Mouse (Mus musculus) embryo, embryonic 9.5 days (tissue): ENCODE data around the gene St3gal3.
A peak's percentile ranks its signal among the peaks of the same experiment; 100 is the strongest.

Experiments used
- DNase-seq: peaks from one replicate; pipeline ENCODE4 v3.0.0-alpha.2; 2017; ENCODE audit errors: extremely low spot score

The St3gal3 gene

GRCm38 (mm10) chr4:117895339-117895738, 239.4 kb downstream of the St3gal3 start:
- no peak for DNase-seq

- no peak for DNase-seq
Measured at GRCm38 (mm10) chr4:117894601-117895000, 240.1 kb downstream of the St3gal3 start.

GRCm38 (mm10) chr4:117893376-117893775, 241.3 kb downstream of the St3gal3 start:
- peak; percentile 43 for DNase-seq

- peak; percentile 82 for DNase-seq
Measured at GRCm38 (mm10) chr4:117891738-117892161, 243.0 kb downstream of the St3gal3 start, which contains the start of gene Dph2. Gene Dph2 (minus strand): TSS chr4:117892032.

GRCm38 (mm10) chr4:117890750-117891149, 244.0 kb downstream of the St3gal3 start:
- DNase-seq = no peak

GRCm38 (mm10) chr4:117890031-117890430, 244.7 kb downstream of the St3gal3 start:
- no peak for DNase-seq

GRCm38 (mm10) chr4:117889471-117889870, 245.2 kb downstream of the St3gal3 start:
- DNase-seq = no peak

GRCm38 (mm10) chr4:117887920-117888319, 246.8 kb downstream of the St3gal3 start:
- DNase-seq = no peak

- DNase-seq = peak; percentile 89
Measured at GRCm38 (mm10) chr4:117887133-117887532, 247.6 kb downstream of the St3gal3 start, which contains the start of gene Atp6v0b. Gene Atp6v0b (minus strand): TSS chr4:117887333.

- no peak for DNase-seq
Measured at GRCm38 (mm10) chr4:117886644-117887043, 248.1 kb downstream of the St3gal3 start.

GRCm38 (mm10) chr4:117885994-117886393, 248.7 kb downstream of the St3gal3 start:
- DNase-seq = no peak

GRCm38 (mm10) chr4:117885093-117885492, 249.6 kb downstream of the St3gal3 start:
- DNase-seq = no peak

GRCm38 (mm10) chr4:117884146-117884545, 250.6 kb downstream of the St3gal3 start:
- no peak for DNase-seq

- peak; percentile 76 for DNase-seq
Measured at GRCm38 (mm10) chr4:117882701-117883691, 251.7 kb downstream of the St3gal3 start, which contains the start of gene B4galt2. Gene B4galt2 (minus strand): TSS chr4:117883487.
